Mouse (Mus musculus): ENCODE measurements around the gene Bicc1. TPM values are rescaled to one million over a fixed set of nuclear protein-coding genes. Genes with fewer than 3 reads are reported as not detected.

Bicc1 gene
- polyA plus RNA-seq, 1 experiment: 69.0 TPM

DNA sequence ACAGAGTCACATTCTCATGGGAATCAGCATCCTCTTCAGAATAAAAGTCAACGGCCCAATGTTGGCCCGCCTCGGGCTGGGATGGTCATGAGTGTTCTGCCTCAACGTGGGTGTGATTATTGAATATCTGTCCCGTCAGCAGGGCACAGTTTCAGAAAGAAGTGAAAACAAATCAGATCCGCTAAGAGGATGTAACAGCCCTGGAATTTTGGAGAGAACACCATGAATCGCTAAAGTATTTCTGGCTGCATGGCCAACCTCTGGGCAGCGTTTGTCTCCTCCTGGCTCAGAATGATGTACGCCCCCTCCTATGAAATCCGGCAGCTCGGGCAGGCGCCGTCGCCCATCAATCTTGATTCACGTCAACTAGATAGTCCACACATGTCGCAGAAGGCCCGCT, 110.2 kb downstream of the Bicc1 start:
- DNase-seq: peak; percentile 39
- WGBS: 74% methylated on average over 17 of the region's 17 CpGs
- TF ChIP-seq POLR2A (IDR thresholded peaks at IDR 0.05; ENCODE audit: low read depth, low read length): no peak
- no peak for TF ChIP-seq CTCF (conservative IDR thresholded peaks at IDR 0.05; ENCODE audit: insufficient read depth, insufficient read length, low read depth, low read length)

DNA sequence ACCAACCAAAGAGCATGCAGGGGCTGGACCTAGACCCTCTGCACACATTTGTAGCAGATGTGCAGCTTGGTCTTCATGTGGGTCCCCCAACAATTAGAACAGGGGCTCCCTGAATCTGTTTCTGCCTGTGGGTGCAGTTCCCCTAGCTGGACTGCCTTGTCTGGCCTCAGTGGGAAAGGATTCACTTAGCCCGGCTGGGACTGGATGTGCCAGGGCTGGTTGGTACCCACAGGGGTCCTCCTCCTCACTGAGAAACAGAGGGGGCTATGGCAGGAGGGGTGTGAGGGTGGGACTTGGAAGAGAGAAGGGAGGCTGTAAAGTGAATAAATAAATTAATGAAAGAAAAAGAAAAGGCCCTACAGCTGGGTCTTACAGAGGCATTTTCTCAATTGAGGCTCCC, 115.1 kb downstream of the Bicc1 start:
- H3K27ac ChIP-seq (ENCODE audit: insufficient read depth, low read depth, low read length): no peak overlapping the region
- H3K4me3 ChIP-seq (ENCODE audit: insufficient read depth, low read depth, low read length): no peak overlapping the region
- H3K36me3 ChIP-seq (ENCODE audit: control insufficient read depth, insufficient read depth, low read length): no peaks in the 10 kb centered on the region; the same call in 1 of the 2 replicates
- WGBS: 100% methylated on average over 1 of the region's 1 CpGs
- TF ChIP-seq POLR2A (IDR thresholded peaks at IDR 0.05; ENCODE audit: low read depth, low read length) (no peak), CTCF (conservative IDR thresholded peaks at IDR 0.05; ENCODE audit: insufficient read depth, insufficient read length, low read depth, low read length) (no peak)
- H3K27me3 ChIP-seq (replicated peaks; ENCODE audit: control insufficient read depth, insufficient read depth, low read length): no peaks in the 10 kb centered on the region
- H3K4me1 ChIP-seq (ENCODE audit: control insufficient read depth, insufficient read depth, low read length): peaks cover 10% of the 10 kb centered on the region; the same call in 1 of the 2 replicates
- DNase-seq: no peak

More for the DNA sequence above, 110.2 kb downstream of the Bicc1 start:
- H3K4me3 ChIP-seq (ENCODE audit: insufficient read depth, low read depth, low read length): no peak overlapping the region
- no peak overlapping the region for H3K27ac ChIP-seq (ENCODE audit: insufficient read depth, low read depth, low read length)
- H3K4me1 ChIP-seq (ENCODE audit: control insufficient read depth, insufficient read depth, low read length): peaks cover 10% of the 10 kb centered on the region; the same call in 1 of the 2 replicates
- H3K36me3 ChIP-seq (ENCODE audit: control insufficient read depth, insufficient read depth, low read length): no peaks in the 10 kb centered on the region; the same call in 1 of the 2 replicates
- no peaks in the 10 kb centered on the region for H3K27me3 ChIP-seq (replicated peaks; ENCODE audit: control insufficient read depth, insufficient read depth, low read length)

DNA sequence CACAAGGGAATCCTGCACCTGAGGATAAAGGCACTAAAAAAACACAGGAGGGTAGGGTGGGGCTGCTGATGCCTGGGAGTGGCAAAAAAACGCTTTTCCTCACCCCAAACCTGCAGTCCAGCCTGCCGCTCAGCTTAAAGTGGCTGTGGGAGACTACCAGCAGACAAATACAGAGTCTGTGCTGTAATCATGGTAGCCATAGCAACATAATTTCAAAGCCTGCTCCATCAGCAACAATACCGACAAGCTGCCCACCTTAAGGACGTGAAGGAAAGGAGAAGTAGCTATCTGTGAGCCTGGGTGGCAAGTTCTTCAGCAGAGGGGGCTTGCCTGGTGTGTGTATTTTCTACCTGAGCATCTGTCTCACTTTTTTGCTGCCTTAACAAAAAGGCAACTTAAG, 117.6 kb downstream of the Bicc1 start:
- Histone ChIP-seq H3K4me3 (ENCODE audit: insufficient read depth, low read depth, low read length) (no peak overlapping the region), H3K4me1 (ENCODE audit: control insufficient read depth, insufficient read depth, low read length) (peaks cover 9% of the 10 kb centered on the region; the same call in 1 of the 2 replicates), H3K27me3 (replicated peaks; ENCODE audit: control insufficient read depth, insufficient read depth, low read length) (no peaks in the 10 kb centered on the region), H3K36me3 (ENCODE audit: control insufficient read depth, insufficient read depth, low read length) (no peaks in the 10 kb centered on the region; the same call in 1 of the 2 replicates), H3K27ac (ENCODE audit: insufficient read depth, low read depth, low read length) (no peak overlapping the region)
- no peak for DNase-seq
- TF ChIP-seq CTCF (conservative IDR thresholded peaks at IDR 0.05; ENCODE audit: insufficient read depth, insufficient read length, low read depth, low read length) (no peak), POLR2A (IDR thresholded peaks at IDR 0.05; ENCODE audit: low read depth, low read length) (no peak)
- WGBS: 69% methylated on average over 4 of the region's 4 CpGs

GRCm38 (mm10) chr10:71036484-71036883, 123.0 kb downstream of the Bicc1 start:
- Histone ChIP-seq H3K27ac (ENCODE audit: insufficient read depth, low read depth, low read length) (no peak overlapping the region), H3K27me3 (replicated peaks; ENCODE audit: control insufficient read depth, insufficient read depth, low read length) (no peaks in the 10 kb centered on the region), H3K4me3 (ENCODE audit: insufficient read depth, low read depth, low read length) (no peak overlapping the region), H3K36me3 (ENCODE audit: control insufficient read depth, insufficient read depth, low read length) (no peaks in the 10 kb centered on the region), H3K4me1 (ENCODE audit: control insufficient read depth, insufficient read depth, low read length) (peaks cover 5% of the 10 kb centered on the region; the same call in 1 of the 2 replicates)
- TF ChIP-seq CTCF (conservative IDR thresholded peaks at IDR 0.05; ENCODE audit: insufficient read depth, insufficient read length, low read depth, low read length): no peak
- no peak for TF ChIP-seq POLR2A (IDR thresholded peaks at IDR 0.05; ENCODE audit: low read depth, low read length)
- WGBS: 82% methylated on average over 7 of the region's 7 CpGs
- DNase-seq: no peak

DNA sequence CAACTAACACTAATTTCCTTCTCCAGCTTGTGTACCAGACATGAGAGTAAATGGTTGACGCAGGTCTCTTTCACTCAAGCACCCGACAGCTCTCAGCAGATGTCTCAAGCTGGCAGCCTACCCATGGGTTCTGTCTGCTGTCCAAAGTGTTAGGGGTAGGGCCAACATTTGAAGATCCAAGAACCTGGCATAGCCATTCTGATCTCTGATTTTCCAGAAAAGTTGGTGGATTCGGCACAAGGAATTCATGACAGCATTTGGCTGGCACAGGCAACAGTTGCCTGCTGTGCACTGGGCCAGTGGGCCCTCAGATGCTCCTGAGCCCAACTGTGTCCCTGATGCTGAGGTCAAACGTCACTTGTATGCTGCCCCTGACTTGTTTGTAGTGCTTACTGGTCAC, 130.5 kb downstream of the Bicc1 start:
- Histone ChIP-seq H3K36me3 (ENCODE audit: control insufficient read depth, insufficient read depth, low read length) (no peaks in the 10 kb centered on the region), H3K4me1 (ENCODE audit: control insufficient read depth, insufficient read depth, low read length) (no peaks in the 10 kb centered on the region), H3K27ac (ENCODE audit: insufficient read depth, low read depth, low read length) (0 out of 2 replicates have a peak overlapping the region, but pooled peaks have one; percentile 12), H3K27me3 (replicated peaks; ENCODE audit: control insufficient read depth, insufficient read depth, low read length) (no peaks in the 10 kb centered on the region), H3K4me3 (ENCODE audit: insufficient read depth, low read depth, low read length) (no peak overlapping the region)
- 69% methylated on average over 4 of the region's 4 CpGs for WGBS
- peak; percentile 38 for DNase-seq
- TF ChIP-seq CTCF (conservative IDR thresholded peaks at IDR 0.05; ENCODE audit: insufficient read depth, insufficient read length, low read depth, low read length): no peak
- TF ChIP-seq POLR2A (IDR thresholded peaks at IDR 0.05; ENCODE audit: low read depth, low read length): no peak

DNA sequence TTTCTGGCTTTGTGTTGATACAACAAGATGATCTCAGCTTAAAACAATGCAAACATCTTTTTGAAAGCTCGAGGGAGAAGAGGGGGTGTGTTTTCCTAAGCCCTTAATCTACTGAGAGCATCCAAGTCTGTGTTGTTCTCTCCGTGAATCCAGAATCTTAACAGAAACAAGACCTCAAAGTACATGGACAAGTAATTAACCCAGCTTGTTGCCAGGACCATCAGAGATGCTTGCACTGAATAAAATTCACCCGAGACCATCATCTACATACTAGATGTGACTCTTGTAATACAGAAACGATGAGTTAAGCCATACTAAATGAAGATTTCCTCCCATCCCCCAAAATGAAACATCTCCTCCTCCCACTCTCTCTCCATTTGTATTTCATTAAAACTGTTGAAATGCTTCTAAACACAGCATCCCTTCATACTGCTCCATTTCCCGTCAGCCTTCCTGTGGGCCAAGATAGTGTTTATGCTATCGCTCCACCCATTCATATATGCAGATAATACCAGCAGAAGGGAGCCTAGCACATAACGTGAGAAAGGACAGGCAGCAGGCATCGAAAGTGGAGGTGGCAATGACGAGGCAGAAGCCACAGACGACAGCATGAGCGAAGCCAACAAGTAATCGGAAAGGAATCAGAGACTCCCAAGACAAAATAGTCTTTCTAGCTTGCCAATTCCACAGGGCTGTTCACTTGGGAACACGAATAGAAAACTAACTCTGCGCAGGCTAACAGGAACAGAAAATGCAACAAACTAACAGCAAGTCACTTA, 131.2 kb downstream of the Bicc1 start:
- Histone ChIP-seq H3K4me1 (ENCODE audit: control insufficient read depth, insufficient read depth, low read length) (no peaks in the 10 kb centered on the region), H3K36me3 (ENCODE audit: control insufficient read depth, insufficient read depth, low read length) (no peaks in the 10 kb centered on the region), H3K27me3 (replicated peaks; ENCODE audit: control insufficient read depth, insufficient read depth, low read length) (no peaks in the 10 kb centered on the region), H3K4me3 (ENCODE audit: insufficient read depth, low read depth, low read length) (no peak overlapping the region), H3K27ac (ENCODE audit: insufficient read depth, low read depth, low read length) (peak overlapping the region; percentile 52; the same call in 1 of the 2 replicates)
- 71% methylated on average over 14 of the region's 14 CpGs for WGBS
- no peak for TF ChIP-seq CTCF (conservative IDR thresholded peaks at IDR 0.05; ENCODE audit: insufficient read depth, insufficient read length, low read depth, low read length)
- TF ChIP-seq POLR2A (IDR thresholded peaks at IDR 0.05; ENCODE audit: low read depth, low read length): no peak
- DNase-seq: no peak

- WGBS: 56% methylated on average over 18 of the region's 18 CpGs
- TF ChIP-seq CTCF (conservative IDR thresholded peaks at IDR 0.05; ENCODE audit: insufficient read depth, insufficient read length, low read depth, low read length) (no peak), POLR2A (IDR thresholded peaks at IDR 0.05; ENCODE audit: low read depth, low read length) (no peak)
- Histone ChIP-seq H3K27ac (ENCODE audit: insufficient read depth, low read depth, low read length) (peak overlapping the region; percentile 27; the same call in 1 of the 2 replicates), H3K36me3 (ENCODE audit: control insufficient read depth, insufficient read depth, low read length) (no peaks in the 10 kb centered on the region), H3K27me3 (replicated peaks; ENCODE audit: control insufficient read depth, insufficient read depth, low read length) (no peaks in the 10 kb centered on the region), H3K4me1 (ENCODE audit: control insufficient read depth, insufficient read depth, low read length) (no peaks in the 10 kb centered on the region), H3K4me3 (ENCODE audit: insufficient read depth, low read depth, low read length) (no peak overlapping the region)
- DNase-seq: peak; percentile 16
Observed at GRCm38 (mm10) chr10:71025131-71025894, 134.2 kb downstream of the Bicc1 start.
